Mouse (Mus musculus): ENCODE data around the gene Hid1.
A peak's percentile ranks its signal among the peaks of the same experiment; 100 is the strongest.
"Not testable (repeated sequence)": the region's sequence is repeated elsewhere in the genome, so short reads cannot be mapped to it uniquely, and the experiment has no call there.

Gene Hid1

DNA sequence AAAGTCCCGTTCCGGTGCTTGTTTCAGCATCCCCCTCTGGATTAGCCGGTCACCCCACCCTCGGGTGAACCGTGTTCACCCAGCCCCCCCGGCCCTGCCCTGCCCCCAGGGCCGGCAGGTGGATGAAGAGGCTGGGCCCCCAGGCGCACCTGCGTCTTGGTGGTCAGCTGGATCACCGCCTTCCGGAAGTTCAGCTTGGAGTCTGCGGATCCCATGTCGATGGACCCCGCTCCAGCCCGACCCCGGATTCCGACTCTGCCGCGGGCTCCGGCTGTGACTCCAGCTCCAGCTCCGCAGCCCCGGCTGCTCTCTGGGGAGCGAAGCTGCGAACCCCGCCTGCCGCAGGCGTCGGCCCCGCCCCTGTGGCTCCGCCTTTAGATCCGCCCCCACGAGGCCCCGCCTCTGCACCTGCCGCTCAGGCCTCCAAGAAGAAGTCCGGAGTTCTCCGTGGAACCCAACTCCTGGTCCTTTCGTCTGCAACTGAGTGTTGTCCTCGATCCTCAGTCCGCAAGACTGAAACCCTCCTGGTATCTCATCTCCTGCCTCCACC, at the start of gene Hid1:
TSS of gene Hid1 (minus strand) at position 362 of the 550 bp plus-strand sequence.
- peak; percentile 38 for DNase-seq (ENCODE audit: low read depth, low spot score)

- DNase-seq (ENCODE audit: low read depth, low spot score), result no peak
Measured at GRCm38 (mm10) chr11:115409556-115409955, 42.0 kb upstream of the Hid1 start.

DNA sequence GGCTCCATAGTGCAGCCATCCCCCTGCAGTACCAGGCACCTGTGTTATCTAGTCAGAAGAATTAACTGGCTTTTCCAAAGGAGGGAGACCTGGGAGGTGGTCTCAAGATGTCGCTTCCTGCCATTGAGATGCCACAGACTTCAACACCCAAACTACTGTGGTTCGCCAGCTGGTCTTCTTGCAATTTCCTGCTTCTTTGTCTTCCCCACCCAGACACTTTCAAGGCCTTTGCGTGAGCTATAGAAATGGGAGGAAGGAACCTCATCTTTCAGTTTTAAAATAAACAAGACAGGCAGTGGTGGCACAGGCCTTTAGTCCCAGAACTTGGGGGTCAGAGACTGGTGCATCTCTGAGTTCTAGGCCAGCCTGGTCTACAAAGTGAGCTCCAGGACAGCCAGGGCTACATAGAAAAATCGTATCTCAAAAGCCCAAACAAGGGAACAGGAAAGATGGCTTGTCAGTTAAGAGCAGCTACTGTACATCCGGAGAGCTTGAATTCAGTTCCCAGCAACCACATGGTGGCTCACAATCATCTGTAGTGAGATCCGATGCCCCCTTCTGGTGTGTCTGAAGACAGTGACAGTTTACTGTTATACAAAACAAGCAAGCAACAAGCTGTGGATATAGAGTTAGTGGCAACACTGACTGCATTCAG, 40.8 kb upstream of the Hid1 start:
- DNase-seq (ENCODE audit: low read depth, low spot score), result no peak

- DNase-seq (ENCODE audit: low read depth, low spot score), result no peak
Measured at GRCm38 (mm10) chr11:115406858-115407401, 39.4 kb upstream of the Hid1 start.

DNA sequence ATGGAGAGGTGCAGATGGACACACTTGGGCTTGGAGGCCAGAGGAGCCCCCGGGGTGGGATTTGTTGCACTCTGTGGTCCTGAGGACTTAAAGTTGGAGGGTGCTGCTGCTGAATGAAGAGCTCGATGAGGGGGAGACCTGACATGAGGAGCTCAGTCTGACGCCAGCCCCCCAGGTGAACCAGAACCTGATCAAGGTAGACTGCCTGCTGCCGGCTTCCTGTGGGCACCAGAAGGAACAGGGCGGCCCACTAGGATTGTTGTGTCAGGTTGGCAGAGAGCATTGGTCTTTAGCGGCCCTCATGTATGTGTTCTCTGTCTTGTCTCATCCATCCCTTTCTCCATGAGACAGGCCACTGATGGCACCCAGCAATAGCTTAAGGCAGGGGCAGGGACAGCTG, 38.2 kb upstream of the Hid1 start:
- DNase-seq (ENCODE audit: low read depth, low spot score), result no peak

DNA sequence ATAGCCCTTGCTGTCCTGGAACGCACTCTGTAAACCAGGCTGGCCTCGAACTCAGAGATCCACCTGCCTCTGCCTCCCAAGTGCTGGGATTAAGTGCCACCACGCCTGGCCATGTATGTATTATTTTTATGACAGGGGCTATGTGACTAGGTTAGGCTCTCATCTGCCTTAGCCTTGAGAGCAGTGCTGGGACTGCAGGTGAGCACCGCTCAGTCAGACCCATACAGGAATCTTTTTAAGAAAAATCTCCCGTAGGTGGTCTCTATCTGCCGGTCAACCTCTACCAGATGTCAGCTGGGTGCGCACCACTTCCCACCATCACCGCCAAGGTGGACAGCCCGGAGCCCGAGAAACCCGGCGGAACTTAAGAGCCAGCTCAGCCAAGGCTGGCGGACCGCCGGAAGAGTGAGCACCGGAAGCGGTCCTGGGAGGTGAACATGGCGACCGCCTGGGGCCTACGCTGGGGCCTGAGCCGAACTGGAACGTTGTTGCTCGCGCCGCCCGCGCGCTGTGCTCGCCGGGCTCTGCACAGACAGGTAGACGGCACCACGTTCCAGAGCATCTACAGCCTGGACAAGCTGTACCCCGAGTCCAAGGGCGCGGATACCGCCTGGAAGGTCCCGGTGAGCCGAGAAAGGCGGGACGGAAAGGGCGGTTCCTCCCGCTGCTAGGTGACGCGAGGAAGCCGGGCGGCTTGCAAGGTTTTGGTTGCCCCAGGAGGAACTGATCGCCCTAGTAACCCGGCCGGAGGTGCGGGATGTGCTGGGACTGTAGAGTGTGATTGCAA, 36.0 kb upstream of the Hid1 start, which contains the start of gene Mrpl58:
TSS of gene Mrpl58 (plus strand) at position 415 of the 787 bp plus-strand sequence.
- peak; percentile 75 for DNase-seq (ENCODE audit: low read depth, low spot score)

DNA sequence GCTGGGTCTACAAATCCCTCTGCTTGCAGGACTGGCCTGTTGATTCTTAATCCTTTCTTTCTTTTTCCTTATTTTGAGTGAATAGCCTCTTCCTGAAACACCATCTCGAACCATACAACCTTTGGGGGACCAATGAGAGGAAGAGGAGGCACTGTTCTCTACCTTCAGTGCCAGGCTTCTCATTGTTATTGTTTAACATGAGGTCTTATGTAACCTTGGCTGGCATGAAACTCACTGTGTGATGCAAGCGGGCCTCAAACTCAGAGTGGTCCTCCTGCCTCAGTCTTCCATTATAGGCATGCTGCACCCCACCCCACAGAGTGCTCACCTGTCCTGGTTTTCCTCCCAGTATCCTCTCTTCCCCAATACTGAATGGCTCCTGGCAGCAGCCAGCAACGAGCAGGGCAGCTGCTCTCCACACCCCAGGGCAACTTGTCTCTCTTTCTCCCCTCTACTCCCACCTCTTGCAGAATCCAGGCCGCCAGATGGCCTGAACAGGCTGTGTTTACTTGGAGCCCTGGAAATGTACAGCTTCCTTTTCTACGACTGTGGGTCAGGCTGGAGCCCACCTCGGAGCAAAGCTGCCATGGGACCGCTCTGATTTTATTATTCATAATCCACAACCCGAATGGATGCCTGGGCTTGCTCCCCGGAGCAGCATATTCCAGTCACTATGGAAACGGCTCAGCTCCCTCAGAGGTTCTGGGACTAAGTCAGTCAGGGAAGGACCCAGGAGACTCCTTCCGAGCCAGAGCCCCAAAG, 33.3 kb upstream of the Hid1 start:
- DNase-seq (ENCODE audit: low read depth, low spot score), result no peak

GRCm38 (mm10) chr11:115400126-115400525, 32.6 kb upstream of the Hid1 start:
- no peak for DNase-seq (ENCODE audit: low read depth, low spot score)

DNA sequence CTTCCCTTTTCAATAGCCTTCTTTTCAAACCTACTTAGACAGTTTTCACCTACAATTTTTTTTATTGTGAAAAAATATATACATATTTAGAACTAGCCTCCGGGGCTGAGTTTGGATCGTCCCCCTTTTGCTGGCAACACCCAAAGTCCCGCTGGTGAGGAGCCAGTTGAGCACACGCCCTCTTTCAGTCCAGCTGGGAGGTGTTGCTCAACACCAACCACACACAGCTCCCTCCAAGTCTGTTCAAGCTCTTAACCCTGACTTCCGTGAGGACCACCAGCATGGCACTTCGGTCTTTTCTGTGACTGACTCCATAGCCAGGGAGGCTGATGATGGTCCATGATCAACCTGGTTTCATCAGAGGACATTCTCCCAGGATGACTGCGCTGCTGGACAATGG, 30.5 kb upstream of the Hid1 start:
- no peak for DNase-seq (ENCODE audit: low read depth, low spot score)

DNA sequence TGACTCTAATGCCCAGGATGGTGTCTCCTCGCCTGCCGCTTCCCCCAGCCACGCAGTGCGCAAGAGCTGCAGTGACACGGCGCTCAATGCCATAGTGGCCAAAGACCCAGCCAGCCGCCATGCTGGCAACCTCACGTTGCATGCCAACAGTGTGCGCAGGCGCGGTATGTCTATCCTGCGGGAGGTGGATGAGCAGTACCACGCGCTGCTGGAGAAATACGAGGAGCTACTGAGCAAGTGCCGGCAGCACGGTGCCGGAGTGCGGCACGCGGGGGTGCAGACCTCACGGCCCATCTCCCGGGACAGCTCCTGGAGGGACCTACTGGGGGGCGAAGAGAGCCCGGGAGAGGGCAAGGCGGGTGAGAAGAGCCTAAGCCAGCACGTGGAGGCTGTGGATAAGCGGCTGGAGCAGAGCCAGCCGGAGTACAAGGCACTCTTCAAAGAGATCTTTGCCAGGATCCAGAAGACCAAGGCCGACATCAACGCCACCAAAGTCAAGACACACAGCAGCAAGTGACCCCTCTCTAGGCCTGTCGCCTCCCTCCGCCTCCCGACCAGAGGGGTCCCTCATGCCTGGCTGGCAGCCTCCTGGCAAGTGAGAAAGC, 26.3 kb upstream of the Hid1 start:
- DNase-seq (ENCODE audit: low read depth, low spot score), result no peak

DNA sequence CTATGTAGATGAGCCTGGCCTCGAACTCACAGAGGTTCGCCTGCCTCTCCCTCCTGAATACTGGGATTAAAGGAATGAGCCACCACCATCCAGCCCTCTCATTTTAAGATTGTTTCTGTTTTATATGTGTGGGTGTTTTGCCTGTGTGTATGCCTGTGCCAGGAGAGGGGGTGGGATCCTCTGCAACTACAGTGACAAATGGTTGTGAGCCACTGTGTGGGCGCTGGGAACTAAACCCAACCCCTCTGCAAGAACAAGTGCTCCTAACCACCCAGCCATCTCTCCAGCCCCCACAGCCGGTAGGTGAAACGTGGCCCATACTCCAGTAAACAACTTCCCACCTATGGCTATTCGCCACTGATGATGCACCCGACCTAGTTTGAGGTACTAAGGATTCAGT, 23.8 kb upstream of the Hid1 start:
- DNase-seq (ENCODE audit: low read depth, low spot score), result no peak

DNA sequence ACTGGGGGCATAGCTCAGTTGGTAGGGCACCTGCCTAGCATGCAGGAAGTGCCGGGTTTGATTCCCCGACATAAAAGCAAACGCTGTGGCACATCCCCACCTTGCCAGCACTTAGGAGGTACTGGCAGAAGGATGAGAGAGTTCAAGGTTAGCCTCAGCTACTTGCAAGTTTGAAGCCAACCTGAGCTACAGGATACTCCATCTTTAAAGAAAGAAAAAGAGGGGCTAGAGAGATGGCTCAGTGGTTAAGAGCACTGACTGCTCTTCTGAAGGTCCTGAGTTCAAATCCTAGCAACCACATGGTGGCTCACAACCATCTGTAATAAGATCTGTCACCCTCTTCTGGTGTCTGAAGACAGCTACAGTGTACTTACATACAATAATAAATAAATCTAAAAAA, 19.3 kb upstream of the Hid1 start:
- not testable (repeated sequence) for DNase-seq (ENCODE audit: low read depth, low spot score)

DNA sequence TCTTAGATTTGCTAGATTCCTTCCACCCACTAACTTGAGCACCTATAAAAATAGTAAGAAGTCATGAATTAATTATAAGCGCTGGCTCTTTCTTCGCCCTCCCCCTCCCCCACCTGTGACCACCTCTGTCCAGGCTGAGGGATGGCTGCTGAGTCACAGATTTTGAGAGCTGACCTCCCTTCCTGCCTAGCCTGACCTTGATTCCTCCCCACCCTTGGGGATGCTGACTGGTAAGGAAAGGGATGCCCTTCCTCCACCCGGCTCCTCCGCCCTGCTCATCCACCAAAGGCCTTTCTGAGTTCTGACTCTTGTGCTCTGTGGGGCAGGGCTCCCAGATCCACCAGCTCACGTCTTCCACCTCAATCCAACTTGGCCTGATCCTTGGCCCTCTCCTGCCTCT, 17.0 kb upstream of the Hid1 start:
- no peak for DNase-seq (ENCODE audit: low read depth, low spot score)

DNA sequence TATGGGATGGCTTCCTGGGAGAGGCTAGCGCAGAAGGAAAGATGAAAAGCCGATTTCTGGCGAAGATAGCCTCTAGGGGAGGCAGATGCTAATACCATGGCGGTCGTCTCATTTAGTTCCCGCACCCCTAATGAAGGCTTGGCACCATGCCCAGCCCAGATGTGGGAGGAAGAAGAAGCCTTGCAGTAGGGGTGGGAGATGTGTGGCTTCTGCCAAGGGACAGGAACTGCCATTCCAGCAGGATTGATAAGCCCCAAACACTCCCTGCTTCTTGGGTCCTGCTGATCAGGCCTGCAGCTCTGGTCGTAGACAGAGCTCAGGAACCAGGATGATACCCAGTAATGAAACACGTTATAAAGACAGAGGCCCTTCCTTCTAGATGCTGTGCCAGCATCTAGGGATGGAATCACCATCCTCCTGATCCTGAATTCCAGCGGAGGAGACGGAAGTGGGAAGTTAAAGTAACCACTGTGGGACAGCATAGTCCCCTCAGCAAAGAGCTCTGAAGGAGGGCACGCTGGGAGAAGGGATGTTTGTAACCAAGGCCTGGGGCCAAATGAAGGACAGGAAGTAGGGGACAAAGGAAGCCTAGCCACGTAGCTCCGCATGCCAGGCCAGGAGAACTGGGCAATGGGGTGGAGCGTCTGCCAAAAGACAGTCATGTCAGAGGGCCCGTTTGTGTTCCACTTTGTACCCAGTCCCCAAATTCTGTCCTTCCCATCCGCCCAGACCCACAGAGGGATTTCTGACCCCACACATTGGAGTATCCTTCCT, 16.3 kb upstream of the Hid1 start:
- DNase-seq (ENCODE audit: low read depth, low spot score), result no peak

GRCm38 (mm10) chr11:115382891-115383290, 15.3 kb upstream of the Hid1 start:
- no peak for DNase-seq (ENCODE audit: low read depth, low spot score)

DNA sequence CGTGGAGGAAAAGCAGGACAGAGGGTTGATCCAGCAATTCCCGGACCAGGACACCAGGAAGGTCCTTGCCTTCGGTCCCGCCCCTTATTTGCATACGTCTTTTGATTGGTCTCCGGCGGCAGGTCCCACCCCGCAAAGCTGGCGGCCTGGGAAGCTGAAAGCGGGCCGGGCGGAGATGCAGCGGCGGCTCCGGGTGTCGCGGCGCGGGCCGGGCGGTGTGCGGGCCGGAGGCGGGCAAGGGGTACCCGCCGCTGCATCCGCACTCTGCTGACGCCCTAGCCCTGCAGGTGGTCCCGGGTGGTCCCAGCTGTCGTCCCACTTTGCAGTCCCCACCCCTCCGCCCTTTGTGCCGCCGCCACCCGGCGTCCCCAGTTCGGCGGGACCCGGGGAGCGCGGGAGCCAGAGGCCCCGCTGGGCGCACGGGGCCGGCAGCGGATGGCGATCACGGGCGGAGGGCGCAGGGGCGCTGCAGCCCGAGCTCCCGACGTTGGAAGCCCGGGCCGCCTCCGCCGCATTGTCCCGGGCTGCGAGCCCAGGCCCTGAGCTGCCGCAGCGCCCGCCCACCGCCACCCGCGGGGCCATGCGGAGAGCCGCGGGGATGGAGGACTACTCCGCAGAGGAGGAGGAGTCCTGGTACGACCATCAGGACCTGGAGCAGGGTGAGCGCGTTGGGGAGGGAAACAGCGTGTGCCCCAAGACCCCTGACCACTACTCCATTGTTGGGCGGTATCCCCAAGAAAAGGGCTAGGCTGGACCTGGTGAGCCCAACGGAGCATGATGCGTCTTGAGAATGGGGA, 14.4 kb upstream of the Hid1 start, which contains the start of gene Cdr2l:
TSS of gene Cdr2l (plus strand) at position 174 of the 797 bp plus-strand sequence.
- DNase-seq (ENCODE audit: low read depth, low spot score), result peak; percentile 85

DNA sequence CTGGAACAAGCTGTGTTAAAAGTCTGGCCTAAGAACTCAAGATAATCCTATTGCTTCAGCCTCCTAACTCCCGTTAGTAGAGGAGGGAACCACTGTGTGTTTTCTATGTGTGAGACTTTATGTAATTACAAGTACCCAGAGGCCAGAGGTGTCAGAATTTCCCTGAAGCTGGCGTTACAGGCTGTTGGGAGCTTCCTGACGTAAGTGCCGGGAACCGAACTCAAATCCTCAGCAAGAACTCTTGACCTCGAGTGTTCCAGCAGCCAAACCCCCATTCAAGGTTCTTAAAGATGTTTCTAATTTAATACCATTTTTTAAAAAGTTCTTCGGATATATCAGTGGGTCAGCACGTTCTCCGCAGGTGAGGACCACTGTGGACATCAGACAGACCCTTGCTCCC, 13.7 kb upstream of the Hid1 start:
- no peak for DNase-seq (ENCODE audit: low read depth, low spot score)

DNA sequence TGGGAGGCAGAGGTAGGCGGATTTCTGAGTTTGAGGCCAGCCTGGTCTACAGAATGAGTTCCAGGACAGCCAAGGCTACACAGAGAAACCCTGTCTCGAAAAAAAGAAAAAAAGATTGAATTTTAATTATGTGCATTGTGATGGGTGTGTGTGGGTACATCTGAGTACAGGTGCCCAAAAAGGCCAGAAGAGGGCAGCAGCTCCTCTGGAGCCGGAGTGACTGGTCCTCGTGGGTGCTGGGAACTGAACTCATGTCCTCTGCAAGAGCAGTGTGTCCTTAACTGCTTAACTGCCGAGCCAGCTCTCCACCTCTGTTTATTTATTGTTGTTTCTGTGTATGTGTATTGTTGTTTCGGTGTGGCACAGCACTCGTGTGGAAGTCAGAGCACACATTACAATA, 10.3 kb upstream of the Hid1 start:
- no peak for DNase-seq (ENCODE audit: low read depth, low spot score)

DNA sequence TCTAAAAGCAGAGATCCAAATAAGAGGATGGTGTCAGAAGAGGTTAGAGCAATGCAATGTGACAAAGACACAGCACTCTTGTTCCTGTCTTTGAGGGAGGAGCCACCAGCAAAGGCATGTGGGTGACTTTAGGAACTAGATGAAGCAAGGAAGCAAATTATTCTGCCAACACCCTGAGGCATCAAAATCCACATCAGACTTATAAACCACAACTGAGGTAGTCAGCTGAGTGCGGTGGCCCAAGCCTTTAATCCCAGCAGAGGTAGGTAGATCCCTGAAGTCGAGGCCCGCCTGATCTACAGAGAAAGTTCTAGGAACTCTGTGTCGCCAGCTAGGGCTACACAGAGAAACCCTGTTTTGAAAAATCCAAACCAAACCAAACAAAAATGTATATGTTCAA, 9.7 kb upstream of the Hid1 start:
- no peak for DNase-seq (ENCODE audit: low read depth, low spot score)

DNA sequence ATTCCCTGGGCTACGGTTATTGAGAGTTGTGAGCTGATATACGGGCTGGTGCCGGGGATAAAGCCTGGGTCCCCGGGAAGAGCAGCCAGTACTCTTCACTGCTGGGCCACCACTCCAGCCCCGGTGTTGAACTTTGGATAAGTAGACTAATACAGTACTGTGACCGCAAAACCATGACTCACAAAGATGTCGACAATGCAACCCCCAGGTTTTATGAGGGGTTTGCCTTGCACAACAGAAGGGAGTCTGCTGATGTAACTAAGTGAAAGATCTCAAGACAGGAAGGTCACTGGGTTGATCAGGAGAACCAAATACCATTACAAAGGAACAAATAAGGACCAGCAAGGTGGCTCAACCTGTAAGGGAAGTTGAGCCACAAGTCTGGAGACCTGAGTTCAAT, 9.2 kb upstream of the Hid1 start:
- DNase-seq (ENCODE audit: low read depth, low spot score), result no peak
